19 mouse cellular contexts compared by ENCODE assay signal in the genomic region with DNA sequence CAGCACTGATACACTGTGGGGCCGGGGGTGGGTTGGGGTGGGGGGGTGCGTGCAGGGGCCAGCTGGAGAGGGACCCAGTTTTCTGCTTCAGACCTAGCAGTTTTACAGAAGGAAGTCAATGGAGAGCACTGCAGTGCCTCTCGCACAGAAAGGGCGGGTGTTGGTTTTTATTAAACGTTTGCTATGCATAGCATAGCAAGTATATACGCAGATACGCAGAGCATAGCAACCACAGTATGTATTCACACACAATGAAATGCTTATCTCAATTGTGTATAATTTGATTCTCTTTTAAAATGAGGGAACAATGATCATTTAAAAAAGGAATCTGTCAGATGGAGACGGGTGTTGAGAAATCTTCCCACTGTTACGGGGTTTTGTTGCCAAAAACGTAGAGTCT.
"Had no signal": no experiment of that assay in that cellular context is flagged by ENCODE, and none has a peak within 500 bp of the region (broad histone marks: within the 10 kb centered on the region; RNA-seq: fewer than 3 reads in every experiment).

No protein-coding gene starts in this region.

- H3K9ac ChIP-seq: limb, embryonic 13.5 days; liver, embryonic 12.5 days; liver, embryonic 15.5 days; midbrain, embryonic 12.5 days; midbrain, embryonic 15.5 days; neural tube, embryonic 13.5 days; stomach, embryonic 15.5 days had no signal

- H3K27ac ChIP-seq: kidney, postnatal 0 days; limb, embryonic 10.5 days; limb, embryonic 13.5 days; liver, embryonic 12.5 days; liver, embryonic 15.5 days; midbrain, embryonic 12.5 days; midbrain, embryonic 15.5 days; neural tube, embryonic 13.5 days; stomach, embryonic 15.5 days had no signal

- DNase-seq: kidney, adult 18-20 months; kidney, adult 9 months; kidney, postnatal 25 days; liver; lung, adult 18-20 months; lung, postnatal 4 days; right cerebral cortex, postnatal 25 days; spleen, adult 18-20 months; thymus, postnatal 25 days had no signal

- H3K9me3 ChIP-seq: limb, embryonic 10.5 days; limb, embryonic 13.5 days; liver, embryonic 12.5 days; liver, embryonic 15.5 days; midbrain, embryonic 12.5 days; midbrain, embryonic 15.5 days; neural tube, embryonic 13.5 days; stomach, embryonic 15.5 days had no signal

- H3K27me3 ChIP-seq: limb, embryonic 13.5 days; liver, embryonic 15.5 days; midbrain, embryonic 12.5 days; midbrain, embryonic 15.5 days; neural tube, embryonic 13.5 days; stomach, embryonic 15.5 days had no signal

- H3K4me2 ChIP-seq: limb, embryonic 13.5 days; liver, embryonic 12.5 days; liver, embryonic 15.5 days; midbrain, embryonic 12.5 days; midbrain, embryonic 15.5 days; neural tube, embryonic 13.5 days; stomach, embryonic 15.5 days had no signal

- H3K36me3 ChIP-seq: limb, embryonic 10.5 days; limb, embryonic 13.5 days; liver, embryonic 12.5 days; liver, embryonic 15.5 days; midbrain, embryonic 12.5 days; midbrain, embryonic 15.5 days; neural tube, embryonic 13.5 days; stomach, embryonic 15.5 days had no signal

- H3K4me3 ChIP-seq: limb, embryonic 10.5 days; limb, embryonic 13.5 days; liver, embryonic 12.5 days; liver, embryonic 15.5 days; midbrain, embryonic 12.5 days; midbrain, embryonic 15.5 days; myocyte; neural tube, embryonic 13.5 days; stomach, embryonic 15.5 days had no signal

- H3K4me1 ChIP-seq: stomach, embryonic 15.5 days had no signal

- ATAC-seq: liver, embryonic 12.5 days; midbrain, embryonic 15.5 days had no signal
